Mouse (Mus musculus) large intestine, adult 2 months (tissue): Measurements from ENCODE around the gene Krt2. TPM values are rescaled to one million over a fixed set of nuclear protein-coding genes. Genes with fewer than 3 reads are reported as not detected.

Experiments
- DNase-seq: peaks from one replicate; pipeline ENCODE4 v3.0.0-alpha.2; 2012; ENCODE audit warnings: low read depth, low spot score
- WGBS: fragments of 180-500 bp; shearing (Covaris S2); methylation state at CpG from one replicate; pipeline ENCODE4 v1.1.7; 2018; 5-methylcytosine and 5-hydroxymethylcytosine counted together
- polyA plus RNA-seq: library from polyadenylated mRNA; depleted of rRNA; stranded (reverse); fragments of >200 nt; gene quantifications from 2 replicates; pipeline ENCODE4 v1.2.3, GENCODE M21; 2012; rRNA removed

Gene Krt2
- not detected in 2 replicates for polyA plus RNA-seq

- DNase-seq, result no peak
- 79% methylated on average over 16 of the region's 16 CpGs for WGBS
Observed at GRCm38 (mm10) chr15:101817875-101818274, at the start of gene Krt2. Gene Krt2 (minus strand): TSS chr15:101818169.

- WGBS, result 80% methylated on average over 7 of the region's 7 CpGs
- no peak for DNase-seq
Observed at GRCm38 (mm10) chr15:101866754-101867153, 48.8 kb upstream of the Krt2 start.

DNA sequence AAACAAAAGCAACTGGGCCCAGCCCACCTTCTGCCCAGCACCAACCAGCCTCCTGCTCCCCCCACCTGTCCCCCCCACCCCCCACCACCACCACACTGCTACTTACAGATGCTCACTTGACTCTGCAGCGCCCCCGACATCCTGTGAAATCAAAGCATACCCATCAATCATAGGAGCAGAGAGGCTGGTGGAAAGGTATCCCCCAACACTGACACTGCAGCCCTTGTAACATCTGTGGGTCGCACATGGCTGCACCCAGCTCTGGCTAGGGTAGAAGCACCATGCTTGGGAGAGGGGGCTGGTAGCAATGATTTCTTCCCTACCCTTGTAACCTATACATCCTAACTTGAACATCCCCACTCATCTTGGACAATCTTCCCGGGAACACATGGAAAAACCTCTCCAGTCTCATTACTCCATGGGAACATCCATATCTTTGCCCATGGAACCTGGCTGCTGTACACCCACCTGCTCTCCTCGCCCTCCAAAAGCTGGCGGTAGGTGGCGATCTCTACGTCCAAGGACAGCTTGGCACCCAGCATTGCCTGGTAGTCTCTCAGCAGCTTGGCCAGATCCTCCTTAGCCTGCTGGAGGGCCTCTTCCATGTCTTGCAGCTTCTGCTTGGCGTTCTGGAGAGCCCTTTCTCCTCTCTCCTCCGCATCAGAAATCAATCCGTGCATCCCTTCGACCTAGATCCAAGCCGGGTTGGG, 42.6 kb upstream of the Krt2 start:
- WGBS, result 62% methylated on average over 13 of the region's 13 CpGs
- DNase-seq, result no peak

DNA sequence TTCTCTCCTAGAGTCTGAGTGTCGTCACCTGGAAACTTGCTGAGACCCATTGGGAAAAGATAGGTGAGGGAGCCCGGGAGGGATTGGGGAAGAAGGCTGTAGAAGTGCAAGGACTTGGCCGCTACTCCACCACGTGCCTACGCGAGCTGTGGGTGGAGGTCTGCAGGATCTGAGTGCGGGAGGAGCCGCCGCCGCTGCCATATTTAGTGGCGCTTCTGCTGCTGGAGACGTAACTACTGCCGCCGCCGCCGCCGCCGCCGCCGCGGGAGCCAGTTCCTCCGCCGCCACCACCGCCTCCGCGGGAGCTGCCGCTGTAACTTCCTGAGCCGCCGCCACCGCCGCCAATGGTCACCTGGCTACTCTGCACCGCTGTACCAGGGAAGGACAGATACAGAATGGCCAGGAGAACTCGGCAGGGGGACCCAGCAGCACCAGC, 41.8 kb upstream of the Krt2 start:
- DNase-seq, result no peak
- under 1% methylated on average over 33 of the region's 33 CpGs for WGBS

- DNase-seq, result no peak
- 61% methylated on average over 11 of the region's 11 CpGs for WGBS
Observed at GRCm38 (mm10) chr15:101858673-101859425, 40.9 kb upstream of the Krt2 start.

- 44% methylated on average over 5 of the region's 5 CpGs for WGBS
- no peak for DNase-seq
Observed at GRCm38 (mm10) chr15:101856696-101857095, 38.7 kb upstream of the Krt2 start.

DNA sequence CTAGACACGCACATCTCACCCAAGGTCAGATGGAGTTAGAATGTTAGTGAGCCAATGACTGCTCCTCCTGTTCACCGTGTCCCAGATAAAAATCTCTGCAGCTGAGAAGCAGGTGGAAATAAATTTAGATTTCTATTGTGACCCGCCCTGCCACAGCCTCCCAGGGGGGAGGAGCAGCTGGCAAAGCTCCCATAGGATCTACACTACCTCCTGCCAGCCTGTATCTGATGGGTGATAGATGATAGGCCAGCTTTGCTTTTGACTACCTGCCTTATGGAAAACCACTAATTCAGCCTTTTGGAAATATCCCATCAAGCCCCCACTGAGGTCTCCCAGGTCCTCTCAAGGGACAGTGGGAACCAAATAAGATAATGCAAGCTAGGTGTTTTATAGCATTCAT, 37.8 kb upstream of the Krt2 start:
- 31% methylated on average over 3 of the region's 3 CpGs for WGBS
- DNase-seq, result no peak

DNA sequence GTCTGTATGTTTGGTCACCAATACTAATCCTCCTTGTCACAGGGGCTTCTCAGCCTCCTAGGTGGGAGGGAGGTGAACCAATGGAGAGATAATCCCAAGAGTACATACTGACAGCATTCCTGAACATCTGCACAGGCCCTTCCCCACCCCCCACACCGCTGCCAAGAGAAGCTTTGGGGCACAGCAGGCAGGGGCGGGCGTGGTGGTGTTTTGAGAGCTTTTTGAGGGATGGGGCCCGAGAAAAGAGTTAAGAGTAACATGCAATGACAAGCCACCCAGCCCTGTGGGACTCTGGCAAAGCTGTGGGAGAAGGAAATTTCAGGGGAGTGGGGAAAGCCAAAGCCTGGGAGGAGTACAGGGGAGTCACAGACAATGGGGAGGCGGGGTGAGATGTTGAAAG, 36.3 kb upstream of the Krt2 start:
- DNase-seq, result no peak
- 41% methylated on average over 5 of the region's 5 CpGs for WGBS

DNA sequence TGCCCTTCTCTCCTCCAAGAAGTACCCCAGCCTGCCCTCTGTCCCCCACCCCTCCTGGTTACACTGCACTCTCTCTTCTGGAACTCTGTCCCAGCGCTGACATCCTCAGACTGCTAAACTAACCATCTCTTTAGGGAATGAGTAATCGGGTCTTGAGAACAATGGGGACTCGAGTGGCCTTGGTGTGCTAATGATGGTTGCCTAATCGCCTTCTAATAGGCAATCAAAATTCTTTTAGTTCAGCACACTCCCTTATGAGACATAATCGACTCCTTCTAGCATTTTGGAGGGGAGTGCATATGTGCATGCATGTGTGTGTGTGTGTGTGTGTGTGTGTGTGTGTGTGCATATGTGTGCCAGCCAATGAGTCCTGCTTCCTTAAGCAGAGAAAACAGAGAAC, 34.6 kb upstream of the Krt2 start:
- WGBS, result 18% methylated on average over 5 of the region's 5 CpGs
- no peak for DNase-seq

GRCm38 (mm10) chr15:101850694-101851093, 32.7 kb upstream of the Krt2 start, which contains the start of gene Krt1:
Gene Krt1 (minus strand): TSS chr15:101850794.
- no peak for DNase-seq

GRCm38 (mm10) chr15:101845971-101846403, 28.0 kb upstream of the Krt2 start:
- WGBS, result 2% methylated on average over 27 of the region's 37 CpGs
- no peak for DNase-seq

More at GRCm38 (mm10) chr15:101850694-101851093, 32.7 kb upstream of the Krt2 start, which contains the start of gene Krt1:
- 24% methylated on average over 6 of the region's 6 CpGs for WGBS

- DNase-seq, result no peak
- WGBS, result 36% methylated on average over 9 of the region's 9 CpGs
Observed at GRCm38 (mm10) chr15:101843192-101843591, 25.2 kb upstream of the Krt2 start.

- WGBS, result 52% methylated on average over 5 of the region's 5 CpGs
- DNase-seq, result no peak
Observed at GRCm38 (mm10) chr15:101834784-101835328, 16.9 kb upstream of the Krt2 start.

GRCm38 (mm10) chr15:101833131-101833530, 15.2 kb upstream of the Krt2 start:
- no peak for DNase-seq
- 23% methylated on average over 6 of the region's 6 CpGs for WGBS

- WGBS, result 73% methylated on average over 5 of the region's 5 CpGs
- no peak for DNase-seq
Observed at GRCm38 (mm10) chr15:101829441-101829840, 11.5 kb upstream of the Krt2 start.

DNA sequence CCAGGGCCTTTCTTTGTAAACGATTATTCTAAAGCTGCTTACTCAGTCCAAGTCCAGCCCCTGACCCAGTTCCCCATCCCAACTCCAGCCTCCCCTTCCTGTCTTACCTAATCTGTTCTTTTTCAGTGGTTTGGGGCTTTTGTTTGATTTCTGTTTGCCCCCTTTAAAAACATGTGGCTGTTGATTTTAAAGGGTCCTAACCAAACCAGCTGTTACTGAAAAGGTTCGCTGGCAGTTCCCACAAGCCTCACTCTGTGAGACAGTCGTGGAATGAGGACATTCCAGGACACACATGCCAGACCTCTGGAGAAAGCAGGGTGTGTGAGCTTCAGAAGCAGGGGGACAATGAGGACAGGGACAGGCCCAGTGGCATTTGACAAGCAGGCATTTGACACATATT, 3.8 kb upstream of the Krt2 start:
- WGBS, result 14% methylated on average over 3 of the region's 3 CpGs
- DNase-seq, result no peak

- WGBS, result 81% methylated on average over 11 of the region's 11 CpGs
Observed at GRCm38 (mm10) chr15:101803052-101803822, 14.7 kb downstream of the Krt2 start.

DNA sequence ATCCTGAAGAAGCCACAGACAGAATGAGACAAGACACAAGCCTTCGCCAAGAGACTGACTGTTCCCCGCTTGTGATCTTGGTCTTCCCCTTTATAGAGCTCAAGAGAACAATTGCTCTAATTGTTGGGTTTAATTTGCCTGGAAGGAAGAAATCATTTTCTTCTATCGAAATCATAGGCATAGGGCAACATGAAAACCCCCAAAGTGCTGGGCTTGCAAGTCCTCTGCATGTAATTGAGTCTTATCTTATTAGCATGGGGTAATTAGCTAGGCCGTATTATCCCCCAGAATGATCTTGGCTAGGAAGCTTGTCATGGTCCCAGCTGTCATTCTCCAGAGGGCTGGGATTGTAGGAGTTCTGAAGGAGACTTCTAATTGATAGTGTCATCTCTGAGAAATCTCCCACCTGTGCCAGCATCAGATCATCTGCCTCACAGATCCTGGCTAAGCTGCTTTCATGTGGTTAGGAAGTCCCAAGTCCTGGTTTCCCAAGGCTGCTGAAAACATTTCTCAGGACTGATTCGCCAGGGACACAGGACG, 15.6 kb downstream of the Krt2 start, which contains the start of gene Krt73:
Gene Krt73, minus strand, starts transcription at position 51 of the 540 bp plus-strand sequence.
- WGBS, result 76% methylated on average over 6 of the region's 6 CpGs
- no peak for DNase-seq

More at GRCm38 (mm10) chr15:101803052-101803822, 14.7 kb downstream of the Krt2 start:
- DNase-seq, result no peak

GRCm38 (mm10) chr15:101790867-101791266, 27.1 kb downstream of the Krt2 start:
- 10% methylated on average over 3 of the region's 3 CpGs for WGBS
- DNase-seq, result no peak
